Mouse (Mus musculus) cerebellum, postnatal 36 days (tissue): ENCODE results near the gene Olfr1240.

Source experiments
- DNase-seq, 2 experiments: peaks; one replicate each; pipeline ENCODE4 v3.0.0; 2021 to 2022; ENCODE audit warnings: mixed read lengths in 2 of 2

Olfr1240 gene

GRCm38 (mm10) chr2:89442900-89443299, at the start of gene Olfr1240:
Gene Olfr1240 (minus strand): TSS chr2:89443000.
- DNase-seq = no peak

DNA sequence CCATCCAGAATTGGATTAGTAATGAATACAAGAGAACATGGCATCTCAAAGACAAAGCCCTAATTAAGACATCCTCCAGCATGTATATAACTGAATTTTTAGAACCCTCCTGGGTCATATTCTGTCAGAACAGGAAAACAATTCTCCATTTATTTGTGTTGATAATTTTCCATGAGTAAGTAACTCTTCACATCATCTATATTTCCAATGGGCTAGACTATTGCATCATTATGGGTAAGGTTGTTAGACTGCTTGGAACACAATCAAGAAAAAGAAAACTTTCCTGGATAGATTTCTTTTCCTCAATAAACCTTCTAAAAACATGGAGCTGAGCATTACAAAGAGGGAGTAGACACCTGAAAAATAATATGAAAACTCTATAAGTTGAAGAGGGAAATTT, 44.2 kb upstream of the Olfr1240 start, which contains the start of gene Olfr1241:
TSS of gene Olfr1241 (minus strand) at position 101 of the 400 bp plus-strand sequence.
- DNase-seq = no peak

- no peak for DNase-seq
Observed at GRCm38 (mm10) chr2:89420307-89420706, 22.5 kb downstream of the Olfr1240 start, which contains the start of gene Olfr1239. Gene Olfr1239 (minus strand): TSS chr2:89420407.

DNA sequence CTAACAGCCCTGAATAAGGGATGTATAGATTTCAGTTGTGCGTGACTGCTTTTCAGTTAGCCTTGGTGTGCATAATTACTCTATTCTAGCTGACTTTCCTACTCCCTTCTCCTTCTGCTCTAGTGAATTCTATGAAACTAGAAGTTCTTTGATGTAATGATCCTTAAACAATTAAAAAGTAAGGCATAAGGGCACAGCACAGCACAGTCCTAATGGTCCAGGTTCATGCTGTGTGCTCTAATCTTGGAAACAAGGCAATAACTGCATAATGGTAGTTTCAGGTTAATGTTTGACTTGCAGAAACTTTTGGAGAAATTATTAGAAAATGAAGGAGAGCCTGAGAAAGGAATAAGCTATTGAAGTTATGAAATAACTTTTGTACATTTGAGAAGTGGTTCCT, 28.2 kb downstream of the Olfr1240 start:
- no peak for DNase-seq

DNA sequence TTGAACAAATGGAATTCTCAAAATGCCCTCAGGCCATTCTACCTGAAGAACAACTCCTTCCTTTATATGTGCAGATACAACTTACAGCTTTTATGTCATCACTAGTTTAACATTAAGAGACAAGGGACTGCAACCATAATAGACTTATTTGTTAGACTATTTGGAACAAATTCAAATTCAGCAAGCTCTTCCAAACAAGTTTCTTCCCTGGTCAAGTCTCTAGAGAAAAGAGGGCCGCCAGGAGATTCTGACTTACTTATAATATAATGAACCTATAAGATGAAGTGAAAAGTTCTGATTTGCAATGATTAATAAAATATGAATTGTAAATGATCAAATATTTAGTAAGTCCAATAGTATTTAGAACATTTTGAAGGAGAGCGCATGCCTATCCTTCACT, 33.2 kb downstream of the Olfr1240 start, which contains the start of gene Olfr1238:
TSS of gene Olfr1238 (minus strand) at position 101 of the 400 bp plus-strand sequence.
- no peak for DNase-seq

- DNase-seq = no peak
Observed at GRCm38 (mm10) chr2:89400882-89401281, 41.9 kb downstream of the Olfr1240 start.
